Mouse (Mus musculus) C2C12 (cell line): ENCODE results near the gene Mreg. TPM values are rescaled to one million over a fixed set of nuclear protein-coding genes. Genes with fewer than 3 reads are reported as not detected.

Source experiments
- H3K27me3 ChIP-seq: one replicate; pipeline ENCODE4 v1.6.1; 2011; ENCODE audit not compliant: control insufficient read depth, insufficient read depth, insufficient read length
- H3K36me3 ChIP-seq: one replicate; pipeline ENCODE4 v1.6.1; 2011; ENCODE audit not compliant: control insufficient read depth, insufficient read depth
- H3K4me3 ChIP-seq: one replicate; pipeline ENCODE4 v1.5.1; 2011; ENCODE audit warnings: mild to moderate bottlenecking, control low read depth; ENCODE audit not compliant: poor library complexity, insufficient read depth, severe bottlenecking
- H3K79me2 ChIP-seq: one replicate; pipeline ENCODE4 v1.6.1; 2011; ENCODE audit not compliant: control insufficient read depth, insufficient read depth
- H3K79me3 ChIP-seq: one replicate; pipeline ENCODE4 v1.6.1; 2011; ENCODE audit warnings: low read depth, control low read depth
- H3ac ChIP-seq: one replicate; pipeline ENCODE3; 2011; ENCODE audit warnings: low read depth; ENCODE audit not compliant: control insufficient read depth, insufficient read length
- CEBPB ChIP-seq: IDR thresholded peaks from one replicate; pipeline ENCODE4 v1.6.1; 2011; ENCODE audit warnings: low read depth, mild to moderate bottlenecking, control low read depth, moderate library complexity
- CTCF ChIP-seq: IDR thresholded peaks from one replicate; pipeline ENCODE4 v1.5.1; 2011; ENCODE audit not compliant: control insufficient read depth, insufficient read depth, insufficient read length
- FOSL1 ChIP-seq: IDR thresholded peaks from one replicate; pipeline ENCODE4 v1.8.0; 2011; ENCODE audit warnings: mild to moderate bottlenecking, low read length; ENCODE audit not compliant: poor library complexity, insufficient read depth, severe bottlenecking
- MAX ChIP-seq: IDR thresholded peaks from one replicate; pipeline ENCODE4 v1.6.1; 2011; ENCODE audit warnings: mild to moderate bottlenecking, control low read depth
- MYOD1 ChIP-seq: IDR thresholded peaks from one replicate; pipeline ENCODE4 v1.6.1; 2011; ENCODE audit warnings: low read depth; ENCODE audit not compliant: control insufficient read depth, insufficient read length
- MYOG ChIP-seq: IDR thresholded peaks from one replicate; pipeline ENCODE4 v1.6.1; 2011; ENCODE audit not compliant: control insufficient read depth, insufficient read length; ENCODE audit errors: extremely low read depth
- USF1 ChIP-seq: IDR thresholded peaks from one replicate; pipeline ENCODE4 v1.6.1; 2011; ENCODE audit warnings: low read depth, mild to moderate bottlenecking, control low read depth, moderate library complexity
- polyA plus RNA-seq: library from polyadenylated mRNA; unstranded; fragments of >200 nt; fragmentation: generic; extraction: Trizol; gene quantifications from one replicate; pipeline ENCODE4 v1.2.1, GENCODE M21; 2012; ENCODE audit warnings: missing spikeins

Mreg gene
- polyA plus RNA-seq, 1 experiment = 1.6 TPM

DNA sequence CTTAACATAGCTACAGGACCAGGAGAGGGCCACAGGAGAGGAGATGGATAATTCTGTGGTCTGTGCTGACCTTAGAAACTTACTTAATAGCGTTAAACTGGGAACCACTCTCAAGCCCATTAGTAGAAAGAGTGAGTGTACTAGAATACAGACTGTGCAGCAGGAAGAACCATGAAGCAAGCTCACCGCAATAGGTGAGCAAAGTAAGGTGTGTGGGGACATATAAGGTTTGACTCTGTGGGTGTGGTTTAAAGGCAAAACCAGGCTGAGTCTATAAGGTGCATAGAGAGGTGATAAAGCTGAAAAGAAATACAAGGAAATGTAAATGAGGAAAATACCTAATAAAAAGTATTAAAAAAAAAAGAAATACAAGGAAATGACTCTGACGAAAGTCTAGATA lies 11.0 kb downstream of the Mreg start:
- H3K27me3 ChIP-seq = no peaks in the 10 kb centered on the region
- H3K79me2 ChIP-seq = no peaks in the 10 kb centered on the region
- H3K36me3 ChIP-seq = no peaks in the 10 kb centered on the region
- H3K4me3 ChIP-seq = no peak overlapping the region
- H3ac ChIP-seq = no peak overlapping the region
- H3K79me3 ChIP-seq = no peaks in the 10 kb centered on the region
- no peak for TF ChIP-seq USF1
- no peak for TF ChIP-seq FOSL1
- no peak for TF ChIP-seq MYOG
- no peak for TF ChIP-seq MYOD1
- TF ChIP-seq CTCF = no peak
- TF ChIP-seq CEBPB = no peak
- TF ChIP-seq MAX = no peak

DNA sequence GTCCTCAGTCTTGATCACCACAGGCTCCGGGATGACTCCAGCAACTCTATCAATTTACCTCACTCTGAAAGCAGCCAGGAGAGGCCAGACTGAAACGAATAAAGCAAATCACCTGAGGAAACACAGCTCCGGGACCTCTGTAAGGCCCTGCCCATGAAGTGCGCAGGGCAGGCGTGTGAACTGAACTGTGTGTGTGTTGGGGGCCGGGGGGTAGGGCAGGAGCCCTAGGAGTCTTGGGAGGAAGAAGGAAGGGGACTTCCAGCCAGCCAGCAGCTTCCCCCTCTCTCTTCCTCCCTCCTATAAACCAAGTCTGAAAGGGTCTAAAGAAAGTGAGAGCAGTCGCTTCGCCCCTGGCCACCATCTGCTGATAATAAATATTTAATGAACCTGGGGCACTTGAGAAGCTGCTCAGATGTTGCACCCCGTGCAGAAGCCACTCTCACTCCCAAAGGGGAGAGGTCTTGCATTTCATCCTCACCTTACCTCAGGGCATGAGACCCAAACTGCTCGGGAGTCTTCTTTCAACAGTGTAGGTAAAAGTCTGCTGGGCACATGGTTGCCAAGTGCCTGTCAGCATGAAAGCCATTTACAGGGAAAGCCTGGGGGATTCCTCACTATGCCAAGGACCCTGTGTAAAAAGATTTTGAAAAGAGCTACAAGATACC lies 13.8 kb downstream of the Mreg start:
- Histone ChIP-seq H3K79me2 (no peaks in the 10 kb centered on the region), H3K27me3 (no peaks in the 10 kb centered on the region), H3K4me3 (no peak overlapping the region)

DNA sequence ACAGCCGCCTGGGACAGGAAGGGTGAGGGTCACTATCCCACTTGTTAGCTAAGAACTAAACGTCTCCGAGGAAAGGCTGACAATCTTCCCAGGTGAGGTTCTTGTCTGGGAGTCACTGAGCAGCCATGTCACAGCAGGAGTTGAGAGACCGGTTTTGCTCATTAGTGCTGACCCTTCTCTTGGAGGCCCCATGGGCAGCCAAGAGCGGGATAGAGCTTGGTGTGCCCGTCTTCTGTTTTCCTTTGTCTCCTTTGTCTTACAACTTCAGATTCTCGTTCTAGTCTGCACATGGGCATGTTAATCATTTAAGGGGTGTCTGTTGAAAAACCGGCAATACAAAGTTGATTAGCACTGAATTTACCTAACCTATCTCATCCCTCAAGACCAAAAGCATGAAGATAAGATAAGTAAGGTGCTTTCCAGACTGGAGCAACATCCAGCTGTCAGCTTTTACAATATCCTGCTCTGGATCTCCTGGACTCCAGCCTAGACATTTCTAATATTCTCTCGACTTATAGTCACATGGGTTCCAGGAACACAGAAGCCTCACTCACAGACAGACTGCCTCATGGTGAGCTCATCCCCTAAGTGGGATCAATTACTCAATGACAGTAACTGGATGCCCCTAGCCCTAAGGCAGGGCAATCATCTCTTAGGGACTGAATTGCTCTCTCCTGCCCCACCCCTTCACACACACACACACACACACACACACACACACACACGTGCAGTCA lies 15.3 kb downstream of the Mreg start:
- Histone ChIP-seq H3K4me3 (no peak overlapping the region), H3K79me3 (no peaks in the 10 kb centered on the region), H3K27me3 (no peaks in the 10 kb centered on the region), H3ac (no peak overlapping the region), H3K36me3 (no peaks in the 10 kb centered on the region), H3K79me2 (no peaks in the 10 kb centered on the region)
- no peak for TF ChIP-seq CTCF
- TF ChIP-seq FOSL1 = no peak
- TF ChIP-seq MAX = no peak
- no peak for TF ChIP-seq USF1
- no peak for TF ChIP-seq CEBPB
- no peak for TF ChIP-seq MYOG
- TF ChIP-seq MYOD1 = no peak

More for the DNA sequence above, 13.8 kb downstream of the Mreg start:
- Histone ChIP-seq H3K36me3 (no peaks in the 10 kb centered on the region), H3ac (no peak overlapping the region), H3K79me3 (no peaks in the 10 kb centered on the region)
- TF ChIP-seq FOSL1 (no peak), MYOG (no peak), MYOD1 (no peak), USF1 (no peak), CEBPB (no peak), MAX (no peak), CTCF (no peak)

DNA sequence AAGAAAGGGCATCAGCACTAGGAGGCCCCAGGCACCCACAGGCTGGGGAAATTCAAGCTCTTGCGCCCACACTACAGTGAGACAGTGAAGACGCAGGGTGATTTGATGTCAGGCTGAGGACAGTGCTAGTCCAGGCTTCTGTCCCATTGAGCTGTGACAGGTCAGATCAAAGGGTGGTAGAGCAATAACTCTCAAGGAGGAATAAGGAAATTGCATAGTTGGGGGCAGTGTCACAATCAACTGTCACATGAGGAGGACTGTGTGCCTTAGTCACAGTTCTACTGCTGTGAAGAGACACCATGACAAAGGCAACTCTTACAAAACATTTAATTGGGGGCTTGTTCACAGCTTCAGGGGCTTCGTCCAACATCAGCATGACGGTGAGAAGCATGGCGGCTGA lies 16.0 kb downstream of the Mreg start:
- no peak overlapping the region for H3ac ChIP-seq
- TF ChIP-seq CTCF (no peak), MYOG (no peak), MAX (no peak), CEBPB (no peak), USF1 (no peak), FOSL1 (no peak)
- no peaks in the 10 kb centered on the region for H3K27me3 ChIP-seq
- H3K79me3 ChIP-seq = no peaks in the 10 kb centered on the region
- no peaks in the 10 kb centered on the region for H3K79me2 ChIP-seq
- H3K36me3 ChIP-seq = no peaks in the 10 kb centered on the region
- no peak overlapping the region for H3K4me3 ChIP-seq

DNA sequence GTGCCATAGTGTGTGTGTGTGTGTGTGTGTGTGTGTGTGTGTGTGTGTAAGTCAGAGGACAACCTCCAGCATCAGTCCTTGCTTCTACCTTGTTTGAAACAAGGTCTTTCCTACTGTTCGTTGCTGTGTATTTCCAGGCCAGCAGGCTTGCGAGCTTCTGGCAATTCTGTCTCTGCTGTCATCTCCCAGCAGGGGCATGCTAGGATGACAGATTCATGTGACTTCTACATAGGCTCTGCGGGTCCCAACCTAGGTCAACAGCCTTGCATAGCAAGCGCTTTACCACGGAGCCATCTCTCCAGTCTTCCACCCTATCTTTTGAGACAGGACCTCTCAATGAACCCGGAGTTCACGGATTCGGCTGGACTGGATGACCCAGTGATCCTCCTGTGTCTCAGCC lies 20.7 kb downstream of the Mreg start:
- Histone ChIP-seq H3K4me3 (no peak overlapping the region), H3K79me3 (no peaks in the 10 kb centered on the region), H3K27me3 (no peaks in the 10 kb centered on the region), H3ac (no peak overlapping the region), H3K79me2 (no peaks in the 10 kb centered on the region), H3K36me3 (no peaks in the 10 kb centered on the region)
- TF ChIP-seq CEBPB = no peak
- TF ChIP-seq CTCF = no peak
- no peak for TF ChIP-seq MYOD1
- TF ChIP-seq USF1 = no peak
- no peak for TF ChIP-seq MYOG
- no peak for TF ChIP-seq FOSL1
- no peak for TF ChIP-seq MAX
